Mouse (Mus musculus): ENCODE data around the gene Elovl5.

The Elovl5 gene

GRCm38 (mm10) chr9:77927431-77927830 is 10.3 kb downstream of the Elovl5 start:
- in situ Hi-C loops (cut with MboI; ENCODE audit: low sequenced_read_pairs), result no loop called here

- in situ Hi-C loops (cut with MboI; ENCODE audit: low sequenced_read_pairs), result no loop called here
Observed at GRCm38 (mm10) chr9:77928769-77929168, 11.6 kb downstream of the Elovl5 start.

GRCm38 (mm10) chr9:77929296-77929695 is 12.1 kb downstream of the Elovl5 start:
- in situ Hi-C loops (cut with MboI; ENCODE audit: low sequenced_read_pairs), result no loop called here

- in situ Hi-C loops (cut with MboI; ENCODE audit: low sequenced_read_pairs), result no loop called here
Observed at GRCm38 (mm10) chr9:77930036-77930859, 13.1 kb downstream of the Elovl5 start.

- in situ Hi-C loops (cut with MboI; ENCODE audit: low sequenced_read_pairs), result no loop called here
Observed at GRCm38 (mm10) chr9:77930860-77931184, 13.7 kb downstream of the Elovl5 start.

GRCm38 (mm10) chr9:77931740-77932139 is 14.6 kb downstream of the Elovl5 start:
- in situ Hi-C loops (cut with MboI; ENCODE audit: low sequenced_read_pairs), result no loop called here

- in situ Hi-C loops (cut with MboI; ENCODE audit: low sequenced_read_pairs), result no loop called here
Observed at GRCm38 (mm10) chr9:77935818-77936611, 18.9 kb downstream of the Elovl5 start.

- in situ Hi-C loops (cut with MboI; ENCODE audit: low sequenced_read_pairs), result no loop called here
Observed at GRCm38 (mm10) chr9:77937875-77938274, 20.7 kb downstream of the Elovl5 start.

- in situ Hi-C loops (cut with MboI; ENCODE audit: low sequenced_read_pairs), result no loop called here
Observed at GRCm38 (mm10) chr9:77938761-77939553, 21.8 kb downstream of the Elovl5 start.

GRCm38 (mm10) chr9:77939554-77939920 is 22.4 kb downstream of the Elovl5 start:
- in situ Hi-C loops (cut with MboI; ENCODE audit: low sequenced_read_pairs), result no loop called here

- in situ Hi-C loops (cut with MboI; ENCODE audit: low sequenced_read_pairs), result no loop called here
Observed at GRCm38 (mm10) chr9:77941058-77941457, 23.9 kb downstream of the Elovl5 start.

- in situ Hi-C loops (cut with MboI; ENCODE audit: low sequenced_read_pairs), result no loop called here
Observed at GRCm38 (mm10) chr9:77941836-77942235, 24.7 kb downstream of the Elovl5 start.

GRCm38 (mm10) chr9:77942411-77942810 is 25.2 kb downstream of the Elovl5 start:
- in situ Hi-C loops (cut with MboI; ENCODE audit: low sequenced_read_pairs), result no loop called here

- in situ Hi-C loops (cut with MboI; ENCODE audit: low sequenced_read_pairs), result no loop called here
Observed at GRCm38 (mm10) chr9:77943316-77943715, 26.2 kb downstream of the Elovl5 start.

- in situ Hi-C loops (cut with MboI; ENCODE audit: low sequenced_read_pairs), result no loop called here
Observed at GRCm38 (mm10) chr9:77944195-77944594, 27.0 kb downstream of the Elovl5 start.

- in situ Hi-C loops (cut with MboI; ENCODE audit: low sequenced_read_pairs), result no loop called here
Observed at GRCm38 (mm10) chr9:77945792-77946666, 28.9 kb downstream of the Elovl5 start.

- in situ Hi-C loops (cut with MboI; ENCODE audit: low sequenced_read_pairs), result no loop called here
Observed at GRCm38 (mm10) chr9:77948214-77948613, 31.1 kb downstream of the Elovl5 start.

- in situ Hi-C loops (cut with MboI; ENCODE audit: low sequenced_read_pairs), result no loop called here
Observed at GRCm38 (mm10) chr9:77949753-77950268, 32.6 kb downstream of the Elovl5 start.

GRCm38 (mm10) chr9:77950841-77951475 is 33.8 kb downstream of the Elovl5 start:
- in situ Hi-C loops (cut with MboI; ENCODE audit: low sequenced_read_pairs), result no loop called here

- in situ Hi-C loops (cut with MboI; ENCODE audit: low sequenced_read_pairs), result no loop called here
Observed at GRCm38 (mm10) chr9:77951971-77952370, 34.8 kb downstream of the Elovl5 start.
